Mouse (Mus musculus) left cerebral cortex, postnatal 14 days (tissue): ENCODE measurements around the gene Irf7. TPM values are rescaled to one million over a fixed set of nuclear protein-coding genes. Genes with fewer than 3 reads are reported as not detected.
"Not testable (repeated sequence)": the region's sequence is repeated elsewhere in the genome, so short reads cannot be mapped to it uniquely, and the experiment has no call there.

ENCODE experiments used
- DNase-seq, 2 experiments: peaks; one replicate each; pipeline ENCODE4 v3.0.0; 2021 to 2022; ENCODE audit warnings: low spot score in 2 of 2, mixed read lengths in 1 of 2
- intact Hi-C: fragments of 180-260 bp; cut with DNase I; formaldehyde crosslinking; loops from one replicate; pipeline ENCODE4 v1.15.1; 2025
- total RNA-seq, 2 experiments: library from RNA; stranded (reverse); gene quantifications; 2 replicates each; pipeline ENCODE4 v1.2.3; 2021

Irf7 gene
- total RNA-seq, 2 experiments from 2014 or later: 1.4 TPM; not detected in 1

- no peak for DNase-seq
- intact Hi-C loops: no loop called here
Measured at GRCm38 (mm10) chr7:141277701-141278678, 11.7 kb upstream of the Irf7 start.

GRCm38 (mm10) chr7:141276546-141276945 is 10.3 kb upstream of the Irf7 start, which contains the start of gene Cdhr5:
Gene Cdhr5, minus strand, starts transcription at chr7:141276786.
- intact Hi-C loops: no loop called here
- DNase-seq: no peak

- intact Hi-C loops: no loop called here
- DNase-seq: no peak
Measured at GRCm38 (mm10) chr7:141275356-141275755, 9.1 kb upstream of the Irf7 start.

GRCm38 (mm10) chr7:141270631-141271030 is 4.3 kb upstream of the Irf7 start:
- intact Hi-C loops: no loop called here
- DNase-seq: no peak

GRCm38 (mm10) chr7:141269273-141269545 is 2.9 kb upstream of the Irf7 start:
- intact Hi-C loops: loop anchor here (5.0 kb wide), 1 partner anchor 93 kb away; no protein-coding TSS in a partner anchor
- no peak for DNase-seq

- intact Hi-C loops: loop anchor here (5.0 kb wide), 1 partner anchor 94 kb away; no protein-coding TSS in a partner anchor
- no peak for DNase-seq
Measured at GRCm38 (mm10) chr7:141268466-141269272, 2.4 kb upstream of the Irf7 start.

- DNase-seq: no peak
- intact Hi-C loops: loop anchor here (5.0 kb wide), 1 partner anchor 97 kb away; no protein-coding TSS in a partner anchor
Measured at GRCm38 (mm10) chr7:141265411-141265738, 906 bp downstream of the Irf7 start.

GRCm38 (mm10) chr7:141264761-141265410 is 1.4 kb downstream of the Irf7 start:
- DNase-seq: no peak
- intact Hi-C loops: loop anchor here (5.0 kb wide), 1 partner anchor 97 kb away; no protein-coding TSS in a partner anchor

GRCm38 (mm10) chr7:141264041-141264700 is 2.1 kb downstream of the Irf7 start:
- DNase-seq: no peak
- intact Hi-C loops: no loop called here

- DNase-seq: no peak
- intact Hi-C loops: no loop called here
Measured at GRCm38 (mm10) chr7:141263640-141264039, 2.6 kb downstream of the Irf7 start.

GRCm38 (mm10) chr7:141261480-141261879 is 4.8 kb downstream of the Irf7 start:
- intact Hi-C loops: no loop called here
- no peak for DNase-seq

GRCm38 (mm10) chr7:141256159-141256558 is 10.1 kb downstream of the Irf7 start:
- DNase-seq: no peak
- intact Hi-C loops: loop anchor here (10.0 kb wide), 1 partner anchor 59 kb away; no protein-coding TSS in a partner anchor

GRCm38 (mm10) chr7:141250486-141250885 is 15.8 kb downstream of the Irf7 start:
- DNase-seq: not testable (repeated sequence)
- intact Hi-C loops: loop anchor here (10.0 kb wide), 1 partner anchor 64 kb away; no protein-coding TSS in a partner anchor

- intact Hi-C loops: no loop called here
- DNase-seq: no peak
Measured at GRCm38 (mm10) chr7:141231551-141231950, 34.7 kb downstream of the Irf7 start.

- intact Hi-C loops: no loop called here
- no peak for DNase-seq
Measured at GRCm38 (mm10) chr7:141231111-141231510, 35.2 kb downstream of the Irf7 start.

- no peak for DNase-seq
- intact Hi-C loops: no loop called here
Measured at GRCm38 (mm10) chr7:141230570-141230969, 35.7 kb downstream of the Irf7 start.

- intact Hi-C loops: loop anchor here (2.0 kb wide), 1 partner anchor 133 kb away; no protein-coding TSS in a partner anchor
- DNase-seq: no peak
Measured at GRCm38 (mm10) chr7:141229702-141230101, 36.6 kb downstream of the Irf7 start.

GRCm38 (mm10) chr7:141228279-141229067 is 37.8 kb downstream of the Irf7 start, which contains the start of gene Phrf1:
Gene Phrf1, plus strand, starts transcription at chr7:141228784.
- intact Hi-C loops: loop anchor here (2.0 kb wide), 1 partner anchor 134 kb away; no protein-coding TSS in a partner anchor
- peak; percentile 91 to 94 for DNase-seq
